In the genomic region with DNA sequence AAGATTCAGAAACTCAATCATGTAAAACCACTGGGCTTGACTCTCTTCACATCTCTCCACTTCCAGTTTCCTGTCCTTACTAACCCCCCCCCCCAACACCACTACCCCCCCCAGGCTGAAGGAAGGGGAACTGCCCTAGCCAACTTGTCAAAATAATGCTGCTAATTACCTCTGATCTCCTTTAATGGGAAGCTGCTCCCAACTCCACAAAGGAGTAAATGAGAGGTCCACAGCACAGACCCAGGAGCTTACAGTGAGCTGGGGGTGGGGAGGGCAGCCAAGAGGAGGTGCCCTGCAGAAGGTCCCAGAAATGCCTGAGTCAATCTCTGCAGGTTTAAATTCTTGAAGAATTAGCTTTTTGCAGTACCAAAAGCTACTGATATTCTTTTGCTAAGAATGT, we compare ENCODE assay signal across 9 mouse cellular contexts. TPM values are rescaled to one million over a fixed set of nuclear protein-coding genes. Genes with fewer than 3 reads are reported as not detected.
DNase-seq lines count a peak whose midpoint lies in the region; ATAC-seq and TF ChIP-seq lines count a peak whose summit lies in the region.
"Had no signal": no experiment of that assay in that cellular context is flagged by ENCODE, and none has a peak within 500 bp of the region (broad histone marks: within the 10 kb centered on the region; RNA-seq: fewer than 3 reads in every experiment).

No protein-coding gene starts in this region.

- H3K36me3 ChIP-seq in embryonic facial prominence, embryonic 15.5 days, result no peaks in the 10 kb centered on the region
- H3K36me3 ChIP-seq in intestine, postnatal 0 days (ENCODE audit: control insufficient read depth, insufficient read depth), result no peaks in the 10 kb centered on the region
- H3K36me3 ChIP-seq in neural tube, embryonic 13.5 days, result no peaks in the 10 kb centered on the region

- H3K4me1 ChIP-seq in embryonic facial prominence, embryonic 15.5 days, result peaks cover 46% of the 10 kb centered on the region
- H3K4me1 ChIP-seq in intestine, postnatal 0 days (replicated peaks; ENCODE audit: control insufficient read depth, insufficient read depth, low read length), result no peaks in the 10 kb centered on the region
- H3K4me1 ChIP-seq in neural tube, embryonic 13.5 days (replicated peaks), result peaks cover 54% of the 10 kb centered on the region

- TF ChIP-seq CTCF in intestine, postnatal 0 days (IDR thresholded peaks at IDR 0.05; ENCODE audit: low read depth), result no peak

- ATAC-seq in cerebellum, adult (ENCODE audit: insufficient number of reproducible peaks, low FRiP score, low TSS enrichment), result no peak
- ATAC-seq in embryonic facial prominence, embryonic 15.5 days (ENCODE audit: insufficient number of reproducible peaks, low FRiP score, low TSS enrichment, low read depth), result no peak
- ATAC-seq in intestine, postnatal 0 days, result no peak
- ATAC-seq in neural tube, embryonic 13.5 days (ENCODE audit: low read depth), result no peak

- no peaks in the 10 kb centered on the region for H3K9me3 ChIP-seq in embryonic facial prominence, embryonic 15.5 days (replicated peaks)
- no peaks in the 10 kb centered on the region for H3K9me3 ChIP-seq in intestine, postnatal 0 days (ENCODE audit: control insufficient read depth)
- H3K9me3 ChIP-seq in neural tube, embryonic 13.5 days, result no peaks in the 10 kb centered on the region

- no peak overlapping the region for H3K9ac ChIP-seq in embryonic facial prominence, embryonic 15.5 days
- H3K9ac ChIP-seq in intestine, postnatal 0 days (ENCODE audit: low read depth, low read length), result no peak overlapping the region
- peak overlapping the region; percentile 97 for H3K9ac ChIP-seq in neural tube, embryonic 13.5 days

- peak; percentile 6 for DNase-seq in cerebellum, adult 11-12 months
- DNase-seq in right cerebral cortex, adult 2 months (ENCODE audit: low spot score in 2 of 2), result no peak
- no peak for DNase-seq in urinary bladder, postnatal 4 days (ENCODE audit: low spot score in 2 of 2)
- DNase-seq in gastrocnemius, postnatal 10 days, result no peak
- DNase-seq: heart, postnatal 14 days had no signal

- peak overlapping the region; percentile 84 for H3K4me2 ChIP-seq in embryonic facial prominence, embryonic 15.5 days (replicated peaks)
- H3K4me2 ChIP-seq in intestine, postnatal 0 days (replicated peaks; ENCODE audit: low read depth), result peak overlapping the region; percentile 95
- peak overlapping the region; percentile 95 for H3K4me2 ChIP-seq in neural tube, embryonic 13.5 days

- no peak overlapping the region for H3K27ac ChIP-seq in embryonic facial prominence, embryonic 15.5 days (replicated peaks)
- no peak overlapping the region for H3K27ac ChIP-seq in intestine, postnatal 0 days (ENCODE audit: low read depth, low read length)
- H3K27ac ChIP-seq in neural tube, embryonic 13.5 days (replicated peaks), result no peak overlapping the region

- peaks cover 5% of the 10 kb centered on the region; the same call in 1 of the 2 replicates for H3K27me3 ChIP-seq in embryonic facial prominence, embryonic 15.5 days
- peaks cover 24% of the 10 kb centered on the region for H3K27me3 ChIP-seq in intestine, postnatal 0 days (replicated peaks; ENCODE audit: control insufficient read depth, insufficient read depth, low read length)
- H3K27me3 ChIP-seq in neural tube, embryonic 13.5 days, result peaks cover 42% of the 10 kb centered on the region

- 0 out of 2 replicates have a peak overlapping the region, but pooled peaks have one; percentile 65 for H3K4me3 ChIP-seq in embryonic facial prominence, embryonic 15.5 days (replicated peaks)
- H3K4me3 ChIP-seq in intestine, postnatal 0 days (ENCODE audit: low read depth, low read length), result no peak overlapping the region
- peak overlapping the region; percentile 71 for H3K4me3 ChIP-seq in neural tube, embryonic 13.5 days

RNA-seq across cellular contexts. Expression of a gene that starts 2.9 kb away (rescaled TPM):
- 21.9 and 25.9 TPM in 2 replicates for polyA plus RNA-seq in embryonic facial prominence, embryonic 15.5 days (2015; fragmentation: Nextera tagmentation; extraction: Ambion mirVana)
- 11.0 and 11.9 TPM in 2 replicates for polyA plus RNA-seq in intestine, postnatal 0 days (2015; fragmentation: Nextera tagmentation; extraction: Ambion mirVana)
- polyA plus RNA-seq in neural tube, embryonic 13.5 days (2015; fragmentation: Nextera tagmentation; extraction: Ambion mirVana), result 19.2 and 22.1 TPM in 2 replicates
- 10 to 100 TPM; 13.6 to 20.3 TPM for total RNA-seq in gastrocnemius, postnatal 10 days (2021)
